Mouse (Mus musculus) kidney, embryonic 15.5 days (tissue): ENCODE measurements around the gene Tnni3k. TPM values are rescaled to one million over a fixed set of nuclear protein-coding genes. Genes with fewer than 3 reads are reported as not detected.

Experiments
- ATAC-seq: fragments of 200-750 bp; cut with Nextera tagmentation; replicated peaks from 2 replicates; pipeline ENCODE4 v1.8.0; 2017; ENCODE audit warnings: moderate TSS enrichment; ENCODE audit not compliant: low FRiP score
- H3K27ac ChIP-seq: fragments of 300-500 bp; sonication (generic); 2 replicates; pipeline ENCODE4 v1.5.1; 2015; ENCODE audit warnings: mild to moderate bottlenecking, inconsistent platforms
- H3K27me3 ChIP-seq: fragments of 300-500 bp; sonication (generic); 2 replicates; pipeline ENCODE4 v1.6.1; 2015; ENCODE audit warnings: inconsistent platforms
- H3K36me3 ChIP-seq: fragments of 300-500 bp; sonication (generic); 2 replicates; pipeline ENCODE4 v1.6.1; 2015; ENCODE audit warnings: inconsistent platforms
- H3K4me1 ChIP-seq: fragments of 300-500 bp; sonication (generic); 2 replicates; pipeline ENCODE4 v1.6.1; 2015; ENCODE audit warnings: inconsistent platforms
- H3K4me2 ChIP-seq: fragments of 300-500 bp; sonication (generic); 2 replicates; pipeline ENCODE4 v1.6.1; 2015; ENCODE audit warnings: moderate library complexity, mild to moderate bottlenecking, inconsistent platforms
- H3K4me3 ChIP-seq: fragments of 300-500 bp; sonication (generic); replicated peaks from 2 replicates; pipeline ENCODE4 v1.5.1; 2015; ENCODE audit warnings: mild to moderate bottlenecking, inconsistent platforms
- H3K9ac ChIP-seq: fragments of 300-500 bp; sonication (generic); 2 replicates; pipeline ENCODE4 v1.6.1; 2015; ENCODE audit warnings: mild to moderate bottlenecking, inconsistent platforms
- H3K9me3 ChIP-seq: fragments of 300-500 bp; sonication (generic); replicated peaks from 2 replicates; pipeline ENCODE4 v1.6.1; 2016; ENCODE audit warnings: inconsistent platforms
- WGBS: fragments of 180-500 bp; shearing (Covaris S2); methylation state at CpG from one replicate; pipeline ENCODE4 v1.1.7; 2015; ENCODE audit warnings: mixed read lengths; 5-methylcytosine and 5-hydroxymethylcytosine counted together
- polyA plus RNA-seq: library from polyadenylated mRNA; unstranded; fragments of >200 nt; fragmentation: Nextera tagmentation; extraction: Ambion mirVana; gene quantifications from 2 replicates; pipeline ENCODE4 v1.2.1, GENCODE M21; 2015

The Tnni3k gene
- polyA plus RNA-seq, result not detected in 2 replicates

DNA sequence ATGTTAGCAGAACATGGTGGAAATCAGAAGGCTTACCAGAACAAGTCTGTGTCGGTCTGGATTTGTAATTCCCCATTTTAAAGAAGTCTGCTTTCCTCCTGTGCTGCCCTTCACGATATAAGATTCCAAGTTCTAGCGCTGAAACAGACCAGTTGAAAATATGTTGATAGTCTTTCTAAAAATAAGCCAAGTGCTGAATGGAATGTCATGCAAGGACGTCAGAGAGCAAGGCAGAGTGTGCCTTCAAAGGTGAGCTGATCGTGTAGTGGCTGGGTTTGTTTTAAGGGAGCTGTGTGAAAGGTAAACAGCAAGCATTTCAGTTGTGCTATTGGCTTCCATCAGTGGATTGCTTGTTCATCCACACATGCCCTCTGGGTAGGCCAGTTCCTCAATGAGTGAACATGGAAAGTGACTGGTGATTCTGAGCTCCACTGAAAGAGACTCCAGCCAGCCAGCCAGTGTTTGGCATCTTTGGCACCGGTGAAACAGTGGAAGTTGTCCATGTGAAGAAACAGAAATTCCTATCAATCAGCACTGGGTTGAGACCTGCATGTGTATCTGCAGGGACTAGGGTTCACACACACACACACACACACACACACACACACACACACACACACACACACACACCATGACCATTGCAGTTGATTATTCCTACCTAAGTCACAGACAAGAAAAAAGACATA lies at the start of gene Tnni3k:
TSS of gene Tnni3k (minus strand) at position 177 of the 686 bp plus-strand sequence.
- Histone ChIP-seq H3K27ac (no peak within 1 kb of the TSS), H3K27me3 (no peaks in the 10 kb centered on the region), H3K36me3 (no peaks in the 10 kb centered on the region), H3K4me2 (no peak within 1 kb of the TSS), H3K9ac (no peak within 1 kb of the TSS), H3K9me3 (no peaks in the 10 kb centered on the region), H3K4me1 (no peaks in the 10 kb centered on the region), H3K4me3 (no peak within 1 kb of the TSS)
- 74% methylated on average over 6 of the region's 6 CpGs for WGBS
- no peak for ATAC-seq

DNA sequence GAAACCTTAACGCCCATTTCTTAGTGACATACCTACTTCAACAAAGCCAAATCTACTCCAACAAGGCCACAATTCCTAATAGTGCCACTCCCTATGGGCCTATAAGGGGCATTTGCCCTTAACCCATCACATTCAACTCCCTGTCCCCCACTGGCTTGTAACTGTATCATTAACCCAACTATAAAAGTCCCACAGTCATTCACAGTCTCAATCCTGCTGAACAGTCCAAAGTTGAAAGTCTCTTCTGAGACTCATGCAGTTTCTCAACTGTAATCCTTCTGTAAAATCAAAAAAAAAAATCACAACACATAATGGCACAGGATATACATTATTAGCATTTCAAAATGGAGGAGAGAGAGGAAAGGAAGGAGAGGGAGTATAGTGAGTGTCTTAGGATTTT lies 44.1 kb upstream of the Tnni3k start:
- H3K4me3 ChIP-seq, result no peak overlapping the region
- no peaks in the 10 kb centered on the region for H3K27me3 ChIP-seq
- no peak overlapping the region for H3K9ac ChIP-seq
- no peak for ATAC-seq
- no peaks in the 10 kb centered on the region for H3K9me3 ChIP-seq
- no peaks in the 10 kb centered on the region for H3K4me1 ChIP-seq
- H3K27ac ChIP-seq, result no peak overlapping the region
- WGBS, result 84% methylated on average over 1 of the region's 1 CpGs
- H3K36me3 ChIP-seq, result no peaks in the 10 kb centered on the region
- no peak overlapping the region for H3K4me2 ChIP-seq

DNA sequence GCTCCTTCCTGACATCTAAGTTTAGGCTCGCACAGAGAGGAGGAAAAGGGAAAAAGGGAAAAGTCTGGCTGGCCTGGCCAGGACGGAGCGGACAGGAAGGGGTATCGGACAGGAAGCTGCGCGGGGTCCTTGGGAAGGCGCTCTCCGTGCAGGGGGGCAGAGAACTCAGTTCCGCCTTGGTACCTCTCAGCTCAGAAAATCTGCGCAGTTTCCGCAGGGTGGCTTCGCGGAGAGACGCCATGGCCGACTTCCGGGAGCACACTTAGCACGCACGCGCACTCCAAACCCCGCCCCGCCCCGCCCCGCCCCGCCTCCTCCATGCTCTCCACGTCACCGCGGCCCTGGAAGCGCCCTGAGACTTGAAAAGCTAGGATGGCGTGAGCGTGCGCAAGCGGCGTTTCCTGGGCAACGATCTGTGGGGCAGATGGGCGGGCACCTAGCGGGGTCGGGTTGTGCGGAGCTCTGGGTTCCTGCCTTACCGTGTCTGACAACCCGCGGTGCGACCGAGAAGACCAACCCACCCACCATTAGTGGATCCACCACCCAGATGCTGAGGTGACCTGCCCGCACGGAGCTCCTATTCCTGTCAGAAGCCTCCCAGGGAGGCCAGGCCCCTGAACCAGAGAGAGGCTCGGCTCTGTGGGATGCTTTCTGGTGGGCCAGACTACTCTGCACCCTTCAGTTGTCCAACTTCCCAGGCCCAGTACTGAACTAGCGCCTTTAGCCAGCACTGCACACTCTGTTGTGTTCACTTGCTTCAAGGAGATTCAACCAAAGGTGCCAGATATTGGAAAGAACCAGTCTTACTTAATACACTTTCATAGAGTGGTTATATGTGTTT lies 38.1 kb upstream of the Tnni3k start, which contains the start of the genes Fpgt and Lrriq3:
TSS of gene Fpgt (minus strand) at position 288 of the 841 bp plus-strand sequence.
TSS of gene Lrriq3 (plus strand) at position 319 of the 841 bp plus-strand sequence.
- H3K36me3 ChIP-seq, result peaks cover 9% of the 10 kb centered on the region; the same call in 1 of the 2 replicates
- ATAC-seq, result peak; percentile 100
- H3K9ac ChIP-seq, result peak within 1 kb of the TSS; percentile 63

DNA sequence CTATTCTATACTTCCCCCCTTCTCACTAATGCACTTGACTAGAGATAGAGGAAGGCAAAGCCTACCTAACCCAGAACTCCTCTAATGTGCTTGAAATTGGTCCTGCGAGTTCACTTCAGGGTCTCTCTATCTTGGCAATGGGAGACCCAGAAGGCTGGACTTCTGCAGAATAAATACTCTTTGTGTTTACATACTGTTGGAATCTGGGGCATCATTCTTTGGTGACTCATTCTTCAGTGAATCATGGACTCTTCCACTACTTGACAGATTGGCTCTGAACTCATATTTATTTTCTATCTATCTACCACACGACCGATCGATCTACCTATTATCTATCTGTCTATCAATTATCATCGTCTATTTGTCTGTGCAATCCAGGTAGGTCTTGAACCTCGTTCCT lies 36.9 kb upstream of the Tnni3k start:
- WGBS, result 93% methylated on average over 6 of the region's 6 CpGs
- Histone ChIP-seq H3K27ac (no peak overlapping the region), H3K9me3 (no peaks in the 10 kb centered on the region), H3K27me3 (no peaks in the 10 kb centered on the region), H3K36me3 (peaks cover 18% of the 10 kb centered on the region), H3K4me3 (peak overlapping the region; percentile 62; the same call in 1 of the 2 replicates), H3K9ac (no peak overlapping the region), H3K4me1 (peaks cover 5% of the 10 kb centered on the region; the same call in 1 of the 2 replicates), H3K4me2 (peak overlapping the region; percentile 73)
- ATAC-seq, result no peak

More for the DNA sequence above, 38.1 kb upstream of the Tnni3k start, which contains the start of the genes Fpgt and Lrriq3:
- no peaks in the 10 kb centered on the region for H3K27me3 ChIP-seq
- peaks cover 5% of the 10 kb centered on the region; the same call in 1 of the 2 replicates for H3K4me1 ChIP-seq
- H3K4me3 ChIP-seq, result peak within 1 kb of the TSS; percentile 62
- peak within 1 kb of the TSS; percentile 73 for H3K4me2 ChIP-seq
- under 1% methylated on average over 43 of the region's 47 CpGs for WGBS
- peak within 1 kb of the TSS; percentile 82 for H3K27ac ChIP-seq
- H3K9me3 ChIP-seq, result no peaks in the 10 kb centered on the region

DNA sequence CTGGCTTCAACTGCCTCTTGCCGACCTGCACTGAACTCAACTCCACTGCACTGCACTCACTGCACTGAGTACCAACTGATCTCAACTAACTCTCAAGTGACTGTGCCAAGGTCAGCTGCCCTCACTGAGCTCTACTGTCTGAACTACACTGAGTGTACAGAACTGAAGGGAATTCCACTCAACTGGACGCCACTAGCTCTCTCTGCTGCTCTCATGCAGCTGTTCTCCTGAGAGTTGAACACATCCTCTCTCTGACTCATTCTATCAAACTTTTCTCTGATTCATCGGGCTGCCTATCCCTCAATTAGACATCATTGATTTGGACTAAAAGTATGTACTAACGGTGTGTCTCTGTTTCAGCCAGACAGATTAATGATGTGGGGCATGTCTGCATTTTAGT lies 22.7 kb upstream of the Tnni3k start:
- H3K4me2 ChIP-seq, result no peak overlapping the region
- WGBS, result 81% methylated on average over 4 of the region's 4 CpGs
- H3K9ac ChIP-seq, result no peak overlapping the region
- no peaks in the 10 kb centered on the region for H3K4me1 ChIP-seq
- ATAC-seq, result no peak
- no peaks in the 10 kb centered on the region for H3K27me3 ChIP-seq
- H3K4me3 ChIP-seq, result no peak overlapping the region
- H3K27ac ChIP-seq, result no peak overlapping the region
- H3K9me3 ChIP-seq, result no peaks in the 10 kb centered on the region
- no peaks in the 10 kb centered on the region for H3K36me3 ChIP-seq

DNA sequence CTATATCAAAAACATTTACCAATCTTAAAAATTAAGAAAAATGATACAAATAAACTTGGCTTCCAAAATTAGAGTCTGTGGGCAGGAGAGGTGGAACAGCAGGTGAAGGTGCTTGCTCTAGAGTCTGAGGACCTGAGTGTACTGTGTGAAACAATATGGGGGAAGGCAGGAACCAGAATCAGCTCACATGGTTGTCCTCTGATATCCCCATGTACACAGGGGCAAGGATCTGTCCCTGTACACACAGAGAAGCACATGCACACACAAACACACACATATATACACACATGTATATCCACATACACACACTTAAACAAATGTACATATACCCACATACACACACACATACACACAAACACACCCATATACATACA lies 4.2 kb upstream of the Tnni3k start:
- Histone ChIP-seq H3K4me3 (no peak overlapping the region), H3K27me3 (no peaks in the 10 kb centered on the region), H3K9ac (no peak overlapping the region), H3K4me2 (no peak overlapping the region), H3K4me1 (no peaks in the 10 kb centered on the region), H3K36me3 (no peaks in the 10 kb centered on the region), H3K27ac (no peak overlapping the region), H3K9me3 (no peaks in the 10 kb centered on the region)
- no peak for ATAC-seq

DNA sequence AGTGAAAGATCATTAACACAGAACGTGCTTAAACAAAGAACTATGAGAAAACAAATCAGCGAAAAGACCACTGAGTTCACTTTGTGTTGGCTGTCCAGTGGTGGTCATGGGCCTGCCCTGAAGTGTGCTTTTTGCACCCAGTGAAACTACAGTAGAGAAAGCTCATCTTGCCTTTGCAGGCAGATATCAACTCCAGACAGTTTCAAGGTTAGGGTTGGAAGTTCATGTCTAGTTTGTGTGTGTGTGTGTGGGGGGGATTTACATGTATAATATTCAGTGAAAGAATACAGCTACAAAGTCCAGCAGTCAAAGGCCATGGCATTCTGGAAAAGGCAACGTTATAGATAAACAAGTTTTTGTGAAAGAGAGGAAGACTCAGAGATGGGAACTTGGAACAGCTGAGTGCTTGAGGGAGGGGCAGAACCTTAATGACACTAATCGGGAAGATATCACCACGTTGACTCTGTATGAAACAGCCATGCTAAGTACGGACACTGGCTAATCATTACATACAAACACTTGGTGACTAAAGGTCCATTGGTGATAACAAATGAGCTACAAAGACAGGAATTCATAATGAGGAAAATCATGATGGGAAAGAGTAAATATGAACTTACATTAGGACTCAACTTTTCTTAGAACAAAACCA lies 3.7 kb upstream of the Tnni3k start:
- H3K4me1 ChIP-seq, result no peaks in the 10 kb centered on the region
- no peak overlapping the region for H3K9ac ChIP-seq
- ATAC-seq, result no peak
- 80% methylated on average over 6 of the region's 6 CpGs for WGBS
- H3K36me3 ChIP-seq, result no peaks in the 10 kb centered on the region
- H3K4me3 ChIP-seq, result no peak overlapping the region
- H3K27me3 ChIP-seq, result no peaks in the 10 kb centered on the region
- H3K27ac ChIP-seq, result no peak overlapping the region
- H3K9me3 ChIP-seq, result no peaks in the 10 kb centered on the region
- H3K4me2 ChIP-seq, result no peak overlapping the region

DNA sequence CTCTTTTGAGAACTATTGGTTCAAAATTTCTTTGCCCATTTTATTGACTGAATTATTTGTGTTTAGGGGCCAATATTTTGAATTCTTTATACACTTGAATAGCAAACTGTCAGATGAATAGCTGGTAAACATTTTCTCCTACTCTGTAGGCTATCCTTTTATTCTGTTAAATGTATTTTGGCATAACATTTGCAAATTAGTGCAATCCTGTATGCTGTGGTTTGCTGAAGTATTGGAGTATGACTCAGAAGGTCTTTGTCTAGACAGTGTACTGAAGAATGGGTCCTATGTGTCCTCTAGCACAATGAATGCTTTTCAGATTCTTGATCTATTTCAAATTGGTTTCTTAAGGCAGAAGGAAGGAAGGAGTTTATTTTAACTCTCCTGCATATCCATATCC lies 2.4 kb upstream of the Tnni3k start:
- no peak for ATAC-seq
- Histone ChIP-seq H3K9me3 (no peaks in the 10 kb centered on the region), H3K27me3 (no peaks in the 10 kb centered on the region), H3K4me2 (no peak overlapping the region), H3K4me3 (no peak overlapping the region), H3K4me1 (no peaks in the 10 kb centered on the region), H3K36me3 (no peaks in the 10 kb centered on the region), H3K9ac (no peak overlapping the region), H3K27ac (no peak overlapping the region)

DNA sequence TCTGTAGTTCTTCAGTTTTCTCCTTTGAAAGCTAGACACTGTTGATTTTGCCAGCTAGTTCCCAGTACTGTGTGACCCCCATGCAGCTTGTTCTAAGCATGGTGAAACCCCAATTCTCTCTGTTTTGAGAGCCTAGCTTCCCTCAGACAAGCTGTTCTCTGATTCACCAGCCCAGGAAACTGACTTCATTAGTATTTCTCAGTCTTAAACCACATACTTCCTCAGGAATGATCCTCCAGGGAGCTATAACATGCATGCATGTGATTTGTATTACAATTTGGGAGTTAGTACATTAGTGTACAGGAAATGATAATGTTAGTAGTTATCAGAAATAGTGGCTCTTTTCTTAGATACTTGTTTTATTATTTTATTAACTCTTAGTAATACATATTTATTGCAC lies 1.4 kb upstream of the Tnni3k start:
- ATAC-seq, result no peak
- H3K4me1 ChIP-seq, result no peaks in the 10 kb centered on the region
- H3K4me3 ChIP-seq, result no peak overlapping the region
- H3K4me2 ChIP-seq, result no peak overlapping the region
- H3K27ac ChIP-seq, result no peak overlapping the region
- no peaks in the 10 kb centered on the region for H3K9me3 ChIP-seq
- no peak overlapping the region for H3K9ac ChIP-seq
- no peaks in the 10 kb centered on the region for H3K36me3 ChIP-seq
- no peaks in the 10 kb centered on the region for H3K27me3 ChIP-seq

DNA sequence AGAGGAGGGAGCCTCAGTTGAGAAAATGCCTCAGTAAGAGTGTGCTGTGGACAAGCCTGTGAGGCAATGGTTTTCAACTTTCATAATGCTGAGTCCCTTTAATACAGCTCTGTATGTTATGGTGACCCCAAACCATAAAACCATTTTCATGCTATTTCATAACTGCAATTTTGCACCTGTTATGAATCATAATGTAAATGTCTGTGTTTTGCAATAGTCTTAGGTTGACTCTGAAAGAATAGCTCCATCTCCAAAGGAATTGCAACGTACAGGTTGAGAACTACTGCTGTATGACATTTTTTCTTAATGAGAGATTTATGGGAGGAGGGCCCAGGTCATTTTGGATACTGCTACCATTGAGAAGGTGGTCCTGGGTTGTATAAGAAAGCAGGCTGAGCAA lies 2.0 kb downstream of the Tnni3k start:
- H3K27ac ChIP-seq, result no peak overlapping the region
- no peak for ATAC-seq
- no peak overlapping the region for H3K4me3 ChIP-seq
- no peak overlapping the region for H3K4me2 ChIP-seq
- H3K36me3 ChIP-seq, result no peaks in the 10 kb centered on the region
- H3K4me1 ChIP-seq, result no peaks in the 10 kb centered on the region
- no peaks in the 10 kb centered on the region for H3K9me3 ChIP-seq
- no peaks in the 10 kb centered on the region for H3K27me3 ChIP-seq
- H3K9ac ChIP-seq, result no peak overlapping the region
- 75% methylated on average over 1 of the region's 1 CpGs for WGBS

DNA sequence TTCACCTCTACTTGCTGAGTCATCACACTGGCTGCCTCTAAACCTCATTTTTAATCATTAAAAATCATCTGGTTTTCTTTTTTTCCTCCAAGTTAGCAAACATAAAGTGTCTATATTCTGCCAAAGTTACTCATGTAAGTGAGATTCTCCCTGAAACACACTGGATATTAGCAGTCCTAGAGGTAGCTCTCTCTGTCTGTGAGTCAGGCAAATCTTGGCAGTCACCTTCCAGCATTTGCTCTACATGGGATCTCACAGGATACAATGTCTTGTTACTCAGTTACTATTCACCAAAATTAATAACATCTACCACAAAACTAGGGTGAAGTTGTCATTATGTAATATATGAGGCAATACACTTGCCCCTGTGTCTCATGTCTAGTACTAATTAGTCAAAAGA lies 3.2 kb downstream of the Tnni3k start:
- Histone ChIP-seq H3K9ac (no peak overlapping the region), H3K9me3 (no peaks in the 10 kb centered on the region), H3K27me3 (no peaks in the 10 kb centered on the region), H3K36me3 (no peaks in the 10 kb centered on the region), H3K27ac (no peak overlapping the region), H3K4me2 (no peak overlapping the region), H3K4me1 (no peaks in the 10 kb centered on the region), H3K4me3 (no peak overlapping the region)
- no peak for ATAC-seq
